Mouse (Mus musculus): ENCODE results near the gene Stox2. TPM values are rescaled to one million over a fixed set of nuclear protein-coding genes. Genes with fewer than 3 reads are reported as not detected.
A peak's percentile ranks its signal among the peaks of the same experiment; 100 is the strongest.

The Stox2 gene
- total RNA-seq, 2 experiments from 2014 or later = 10.0 to 15.0 TPM

DNA sequence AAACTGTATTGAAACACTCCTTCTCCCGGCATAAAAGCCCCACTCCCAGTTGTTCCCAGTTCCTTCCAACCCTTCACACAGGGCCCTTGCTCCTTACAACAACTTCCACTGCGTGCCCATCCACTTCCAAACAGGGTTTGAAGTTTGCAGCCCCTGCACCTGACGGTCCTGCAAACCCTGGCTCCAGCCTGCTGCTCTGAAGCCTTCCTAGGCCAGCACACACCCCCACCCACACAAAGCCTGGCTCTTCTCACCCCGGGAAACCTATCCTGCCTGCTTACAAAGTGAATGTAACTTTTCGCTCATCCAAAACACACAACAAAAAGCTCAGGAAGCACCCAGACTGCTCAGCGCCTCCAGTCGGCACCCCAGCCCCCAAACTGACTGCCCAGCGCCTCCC lies 37.1 kb downstream of the Stox2 start:
- no peak for DNase-seq

DNA sequence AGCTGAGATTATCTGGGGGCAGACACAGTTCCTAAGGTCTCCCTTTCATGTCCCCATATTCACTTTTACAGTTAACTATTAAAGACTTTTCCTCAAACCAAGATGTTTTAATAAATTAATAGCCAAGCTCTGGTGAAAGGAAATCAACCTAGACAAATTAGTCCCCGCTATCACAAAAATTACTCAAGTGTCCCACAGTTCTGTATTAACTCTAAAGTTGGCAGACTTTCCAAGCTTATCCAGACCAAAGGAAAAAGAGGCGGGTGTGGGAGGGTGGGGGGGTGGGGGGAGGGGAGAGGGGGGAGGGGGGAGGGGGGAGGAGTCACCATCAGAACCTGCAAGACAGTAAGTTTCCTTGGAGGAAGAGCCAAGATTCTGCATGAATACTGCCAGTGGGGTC lies 41.3 kb downstream of the Stox2 start:
- no peak for DNase-seq

DNA sequence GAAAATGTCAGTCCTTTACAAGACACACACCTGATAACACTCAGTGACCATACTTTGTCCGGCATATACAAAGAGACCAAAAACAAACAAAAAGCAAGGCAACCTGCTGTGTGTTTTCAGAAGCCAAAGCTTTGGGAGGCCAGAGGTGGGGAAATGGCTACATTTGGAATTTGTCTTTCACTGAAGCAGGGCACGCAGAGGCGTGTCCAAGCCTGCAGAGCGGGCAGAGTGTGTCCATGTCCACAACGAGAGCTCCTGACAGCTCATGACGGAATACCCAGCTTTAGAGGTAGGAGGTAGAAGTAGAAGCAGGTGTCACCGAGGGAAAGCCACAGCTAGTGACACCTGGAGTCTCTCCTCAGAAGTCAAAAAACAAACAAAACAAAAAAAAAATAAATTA lies 53.2 kb downstream of the Stox2 start:
- no peak for DNase-seq

DNA sequence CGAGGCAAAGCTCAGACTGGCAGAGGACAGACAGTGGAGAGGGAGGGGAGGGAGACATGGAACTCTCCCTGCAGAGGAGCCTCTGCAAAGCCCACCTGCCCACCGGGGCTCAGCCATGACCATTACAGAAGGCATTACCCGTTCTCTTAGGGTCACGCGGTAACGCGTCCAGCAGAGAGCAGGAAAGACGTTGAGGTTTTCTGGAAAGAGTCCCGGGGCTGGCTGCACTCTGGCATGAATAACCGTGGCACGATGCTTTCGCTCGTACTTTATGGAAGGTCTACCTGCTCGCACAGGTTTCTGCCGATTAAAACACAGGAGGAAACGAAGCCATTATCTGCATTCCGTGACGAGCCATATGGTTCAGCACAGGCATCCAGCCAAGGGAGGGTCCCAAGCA lies 53.9 kb downstream of the Stox2 start:
- no peak for DNase-seq

DNA sequence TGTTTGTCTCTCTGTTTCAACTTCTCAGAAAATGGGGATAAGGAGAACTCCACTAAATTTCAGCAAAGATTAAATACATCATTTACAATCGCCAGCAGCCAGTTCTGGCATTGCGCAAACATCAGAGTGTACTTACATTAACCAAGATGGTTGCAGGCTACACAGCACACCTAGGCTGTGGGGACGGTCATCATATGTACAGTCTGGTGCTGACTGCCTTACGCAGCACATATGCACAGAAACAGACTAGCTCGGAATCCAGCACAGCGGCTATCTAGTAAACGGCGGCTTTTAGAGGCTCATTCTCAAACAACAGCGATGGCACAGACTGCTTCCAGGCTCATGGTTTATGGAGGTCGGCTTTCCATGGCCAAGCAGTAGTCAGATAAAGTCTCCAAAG lies 54.3 kb downstream of the Stox2 start:
- no peak for DNase-seq

DNA sequence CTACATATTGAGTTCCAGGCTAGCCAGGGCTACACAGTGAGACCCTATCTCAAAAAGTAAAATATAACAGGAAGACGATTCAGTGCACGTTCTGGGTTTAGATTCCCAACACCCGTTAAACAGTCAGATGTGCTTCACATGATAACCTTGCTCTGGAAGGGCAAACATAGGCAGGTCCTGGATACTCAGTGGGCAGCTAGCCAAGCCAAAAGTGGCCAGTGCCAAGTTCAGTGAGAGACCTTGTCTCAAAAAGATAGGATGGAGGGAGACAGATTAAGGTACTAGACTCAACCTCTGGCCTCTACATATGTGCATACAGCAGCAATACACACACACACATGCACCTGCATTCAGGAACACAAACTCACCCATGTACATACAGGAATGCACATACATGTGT lies 56.7 kb downstream of the Stox2 start:
- DNase-seq = no peak

DNA sequence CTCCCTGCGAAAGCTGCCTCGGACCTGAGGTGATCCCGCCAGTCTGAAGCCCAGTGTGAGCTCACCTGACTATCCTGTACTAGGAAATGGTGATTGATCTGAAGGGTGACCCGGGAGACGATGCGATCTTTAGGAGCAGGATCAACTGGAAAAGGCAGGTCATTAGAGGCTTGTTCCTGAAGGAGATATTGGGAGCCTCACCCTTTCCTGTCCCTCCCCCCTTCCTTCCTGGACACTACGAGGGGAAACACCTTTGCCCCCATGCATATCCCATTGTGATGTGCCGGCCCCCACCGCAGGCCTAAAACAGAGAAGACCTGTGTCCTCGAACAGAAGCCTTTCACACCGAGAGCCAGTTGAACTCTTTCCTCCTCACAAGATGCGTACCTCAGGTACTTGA lies 58.0 kb downstream of the Stox2 start:
- no peak for DNase-seq

DNA sequence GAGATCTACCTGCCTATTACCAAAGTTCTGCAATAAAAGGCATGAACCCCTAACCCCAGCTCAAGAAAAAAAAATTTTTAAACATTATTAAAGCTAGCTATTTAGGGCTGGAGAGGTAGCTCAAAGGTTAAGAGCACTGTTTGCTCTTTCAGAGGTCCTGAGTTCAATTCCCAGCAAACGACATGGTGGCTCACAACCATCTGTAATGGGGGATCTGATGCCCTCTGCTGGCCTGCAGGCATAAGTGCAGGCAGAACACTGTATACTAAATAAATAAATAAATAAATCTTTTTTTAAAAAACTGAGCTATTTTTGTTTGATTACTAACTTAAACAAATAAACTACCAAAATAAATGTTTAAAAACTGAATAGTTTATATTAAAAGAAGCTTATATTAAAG lies 60.4 kb downstream of the Stox2 start:
- no peak for DNase-seq

DNA sequence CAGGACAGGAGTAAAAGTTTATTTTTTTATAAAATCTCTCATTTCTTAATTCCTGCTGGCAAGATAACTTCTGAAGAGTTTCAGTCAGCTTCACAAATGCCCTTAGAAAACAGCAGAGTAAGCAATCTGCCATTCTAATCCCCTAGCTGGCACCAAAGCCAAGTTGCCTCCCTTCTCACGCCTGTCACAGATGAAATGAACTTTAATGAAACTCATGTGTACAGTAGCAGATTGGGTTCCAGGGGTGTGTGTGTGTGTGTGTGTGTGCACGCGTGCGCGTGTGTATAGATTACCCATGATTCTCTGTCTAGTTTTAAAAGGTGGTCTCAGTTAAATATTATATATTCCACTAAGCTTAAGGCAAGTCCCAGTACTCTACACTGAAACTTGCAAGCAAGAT lies 62.0 kb downstream of the Stox2 start:
- DNase-seq = no peak

DNA sequence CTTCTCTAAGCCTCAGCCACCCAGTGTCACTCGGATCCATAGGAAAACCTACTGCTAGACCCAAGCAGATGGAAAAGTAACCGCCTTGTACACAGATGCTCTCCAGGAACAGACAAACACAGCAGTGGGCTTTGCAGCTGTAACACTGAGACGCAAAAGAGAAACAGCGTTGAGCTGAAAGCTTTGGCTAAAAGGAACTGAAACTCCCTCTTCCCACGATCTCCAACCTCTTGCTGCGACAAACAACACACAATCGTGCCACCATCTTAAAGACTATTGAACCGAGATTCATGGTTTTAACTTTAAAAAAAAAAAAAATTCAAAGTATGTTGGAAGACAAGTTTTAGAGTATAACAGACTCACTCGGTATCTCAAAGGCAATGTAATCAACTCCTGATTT lies 62.5 kb downstream of the Stox2 start:
- no peak for DNase-seq

DNA sequence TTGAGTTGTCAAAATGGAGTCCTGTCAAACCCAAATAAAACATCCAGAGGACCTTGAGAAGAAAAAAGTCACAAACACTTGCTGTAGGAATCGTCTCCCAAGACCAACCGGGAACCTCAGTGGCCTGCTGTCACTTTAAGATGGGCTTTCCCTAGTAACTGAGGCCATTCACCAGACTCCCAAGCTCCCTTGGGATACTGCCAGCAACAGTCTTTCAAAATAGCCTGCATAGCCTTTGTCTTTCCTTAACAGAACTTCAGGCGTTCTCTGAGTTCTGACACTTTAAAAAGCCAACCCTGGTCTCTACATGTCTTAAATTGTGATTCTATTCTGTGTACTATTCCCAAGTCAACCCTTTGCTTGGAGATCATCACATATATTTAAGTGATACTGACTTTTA lies 64.9 kb downstream of the Stox2 start:
- DNase-seq = no peak

DNA sequence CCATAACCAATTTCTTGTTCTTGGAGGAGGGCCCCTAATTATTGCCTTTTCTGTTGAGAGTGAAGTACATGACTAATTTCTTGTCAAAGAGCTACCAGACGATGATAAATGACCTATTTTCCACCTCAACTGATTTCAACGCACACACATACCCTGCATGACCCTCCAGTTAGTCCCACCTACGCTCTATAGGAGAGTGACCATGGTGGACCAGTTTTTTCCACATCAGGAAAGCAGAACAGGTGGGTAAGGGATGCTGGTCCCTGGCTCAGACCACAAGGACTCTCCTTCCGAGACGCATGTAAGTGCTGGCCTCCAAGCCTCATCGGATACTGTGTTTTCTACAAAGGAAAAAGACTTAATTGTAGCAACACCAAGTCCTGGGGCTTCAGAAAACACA lies 65.4 kb downstream of the Stox2 start:
- DNase-seq = no peak

DNA sequence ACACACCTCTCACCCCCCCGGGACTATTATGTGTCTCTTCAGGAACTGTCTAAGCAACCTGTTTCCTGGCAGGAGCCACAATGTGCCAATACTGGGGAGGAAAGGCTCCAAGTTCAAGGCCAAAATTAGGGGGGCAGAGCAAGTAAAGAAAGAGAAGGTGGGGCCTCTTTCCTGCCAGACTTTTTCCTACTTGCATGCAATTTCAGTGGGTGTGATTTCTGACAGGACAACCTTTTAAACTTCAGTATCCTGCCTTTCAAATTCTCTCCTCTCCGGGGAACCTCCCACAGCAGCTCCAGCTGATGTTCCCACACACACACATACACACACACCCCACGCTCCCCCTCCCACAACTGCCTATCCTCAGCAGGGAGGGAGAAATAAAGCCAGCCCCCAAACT lies 66.1 kb downstream of the Stox2 start:
- DNase-seq = no peak

DNA sequence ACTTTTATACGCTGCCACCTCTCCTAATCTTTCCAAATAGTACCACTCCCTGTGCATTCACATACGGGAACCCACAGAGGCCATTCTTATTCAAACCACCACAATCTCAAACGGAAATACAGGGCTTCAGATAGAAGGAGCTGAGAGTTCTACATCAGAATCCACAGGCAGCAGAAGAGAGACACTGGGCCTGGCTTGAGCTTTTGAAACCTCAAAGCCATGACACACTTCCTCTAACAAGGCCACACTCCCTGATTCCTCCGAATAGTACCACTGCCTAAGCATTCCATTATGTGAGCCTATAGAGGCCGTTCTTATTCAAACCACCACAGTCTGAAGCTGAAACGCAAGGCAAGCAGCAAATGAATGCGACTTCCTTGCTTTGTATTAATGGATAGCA lies 69.5 kb downstream of the Stox2 start:
- DNase-seq = no peak

DNA sequence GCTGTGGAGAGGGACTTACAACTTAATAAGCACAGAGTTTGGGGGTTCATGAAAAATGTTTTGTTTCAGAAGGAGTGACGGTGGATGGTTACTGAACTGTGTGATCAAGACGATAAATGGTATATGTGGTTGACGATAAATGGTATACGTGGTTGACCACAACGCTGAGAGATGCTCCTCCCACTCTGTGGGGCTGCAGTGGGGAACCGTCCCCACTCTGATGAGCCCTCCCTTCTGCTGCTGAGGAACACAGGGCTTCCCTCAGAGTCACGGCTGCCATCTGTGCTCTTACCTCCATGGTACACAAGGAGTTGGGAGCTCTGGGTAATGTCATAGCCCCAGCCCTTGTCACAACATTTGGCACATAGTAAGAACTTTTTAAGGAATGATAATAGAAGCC lies 72.4 kb downstream of the Stox2 start:
- no peak for DNase-seq

DNA sequence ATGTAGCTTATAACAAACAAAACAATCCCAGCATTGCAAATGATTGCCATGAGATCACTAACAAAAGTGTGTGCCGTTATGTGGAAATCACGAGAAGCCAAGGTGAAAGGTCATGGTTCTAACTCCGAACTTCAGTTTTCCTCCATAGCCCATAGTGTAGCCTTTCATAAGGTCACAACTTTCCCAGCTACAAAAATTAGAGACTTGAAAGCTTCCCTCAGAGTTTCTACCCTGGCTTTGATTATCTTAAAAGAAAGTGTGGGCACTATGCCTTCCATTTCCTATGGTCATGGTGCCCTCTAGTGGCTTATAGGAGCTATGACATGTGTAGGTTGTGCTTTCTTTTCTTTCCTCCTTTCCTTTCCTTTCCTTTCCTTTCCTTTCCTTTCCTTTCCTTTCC lies 74.6 kb downstream of the Stox2 start:
- no peak for DNase-seq

DNA sequence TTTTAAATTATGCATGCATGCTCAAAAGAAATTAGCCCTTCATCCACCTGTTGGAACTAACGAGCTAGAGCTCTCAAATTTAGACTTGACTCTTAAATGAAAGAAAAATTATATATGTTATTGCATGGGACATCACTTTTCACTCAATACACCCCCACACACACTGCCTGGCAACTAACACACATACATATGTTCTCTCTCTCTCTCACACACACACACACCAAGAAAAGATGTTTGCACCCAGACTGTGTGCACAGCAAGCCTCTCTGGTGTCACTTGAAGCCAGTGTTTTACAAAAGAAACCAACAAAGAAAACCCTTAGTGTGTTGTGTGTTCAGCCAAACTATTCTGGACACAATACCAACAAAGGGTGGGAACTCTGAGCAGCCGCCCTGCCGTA lies 75.1 kb downstream of the Stox2 start:
- DNase-seq = no peak

DNA sequence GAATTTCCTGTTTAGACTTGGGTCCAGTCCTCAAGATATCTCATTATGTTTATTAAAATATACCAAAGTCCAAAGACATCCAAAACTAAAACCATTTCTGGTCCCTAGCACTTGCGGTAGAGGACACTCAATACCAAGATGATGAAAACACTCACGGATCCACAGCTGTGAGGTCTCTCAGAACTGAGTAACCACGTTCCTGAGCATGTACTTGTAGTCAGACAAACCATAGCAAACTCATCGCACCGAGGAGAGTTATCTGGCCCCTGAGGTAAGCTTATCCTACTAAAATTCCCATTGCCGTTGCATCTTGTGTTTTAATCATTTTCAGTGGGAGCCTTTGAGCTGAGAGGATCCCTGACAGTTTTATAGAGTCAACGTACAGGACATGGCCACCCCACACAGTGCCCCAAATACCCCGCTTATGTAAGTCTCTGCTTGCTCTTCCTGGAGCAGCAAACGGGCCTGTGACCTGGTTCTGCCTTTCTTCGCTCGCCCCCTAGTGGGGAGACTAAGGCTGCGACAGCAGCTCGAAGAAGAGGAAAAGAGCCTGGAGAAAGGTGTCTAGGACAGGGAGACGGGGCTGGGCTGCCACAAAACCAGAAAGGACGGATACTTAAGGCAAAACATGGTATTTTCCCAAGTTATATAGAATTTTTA lies 75.6 kb downstream of the Stox2 start:
- DNase-seq = peak; percentile 86

DNA sequence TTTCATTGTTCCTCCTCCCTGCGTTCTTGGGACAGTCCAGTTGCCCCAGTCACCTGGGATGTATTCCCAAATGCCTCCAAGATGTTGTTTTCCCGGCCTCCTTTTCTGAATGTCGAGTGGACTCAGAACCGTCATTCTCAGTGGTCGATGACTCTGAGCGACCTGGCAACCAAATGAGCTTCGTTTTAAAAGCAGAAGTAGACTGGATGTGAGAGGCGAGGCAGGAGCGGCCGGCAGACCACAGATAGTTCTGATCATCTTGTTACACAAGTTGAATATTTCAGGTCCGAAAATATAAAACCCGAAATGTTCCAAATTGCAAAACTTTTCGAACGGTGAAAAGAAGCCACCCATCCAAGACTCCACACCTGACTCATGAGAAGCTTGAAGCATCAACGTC lies 76.2 kb downstream of the Stox2 start:
- no peak for DNase-seq

DNA sequence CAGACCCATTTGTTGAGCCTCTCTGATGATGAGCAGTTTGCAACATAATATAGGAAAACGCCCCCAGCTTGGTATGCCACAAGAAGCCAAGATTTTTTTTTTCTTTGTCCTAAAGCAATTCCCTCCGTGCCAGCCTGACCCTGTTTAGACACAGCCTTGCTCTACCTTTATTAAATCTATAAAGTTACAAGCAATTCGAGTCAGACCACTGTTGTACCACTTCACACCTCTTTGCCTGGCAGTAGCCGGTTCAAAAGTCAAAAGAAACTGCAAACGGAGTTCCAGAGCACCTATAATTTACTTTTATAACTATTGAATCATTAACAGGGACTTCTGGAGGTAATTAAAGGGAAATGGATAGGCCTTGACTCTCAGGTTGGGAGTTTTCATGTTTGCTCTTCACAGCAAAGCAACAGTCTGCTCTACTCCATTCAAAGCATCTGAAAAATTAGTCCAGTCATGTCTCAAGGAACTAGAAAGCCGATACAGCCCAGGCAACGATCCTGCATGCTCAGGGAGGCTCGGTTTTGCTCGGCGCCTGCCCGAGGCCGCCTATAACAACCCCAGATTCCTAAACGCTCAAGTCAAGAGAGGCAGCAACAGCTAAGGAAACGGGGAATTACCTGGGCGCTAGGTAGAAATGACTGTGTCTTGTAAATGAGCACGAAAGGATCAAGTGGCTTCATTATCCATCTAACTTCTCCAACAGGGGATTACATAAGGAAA lies 77.0 kb downstream of the Stox2 start:
- no peak for DNase-seq

DNA sequence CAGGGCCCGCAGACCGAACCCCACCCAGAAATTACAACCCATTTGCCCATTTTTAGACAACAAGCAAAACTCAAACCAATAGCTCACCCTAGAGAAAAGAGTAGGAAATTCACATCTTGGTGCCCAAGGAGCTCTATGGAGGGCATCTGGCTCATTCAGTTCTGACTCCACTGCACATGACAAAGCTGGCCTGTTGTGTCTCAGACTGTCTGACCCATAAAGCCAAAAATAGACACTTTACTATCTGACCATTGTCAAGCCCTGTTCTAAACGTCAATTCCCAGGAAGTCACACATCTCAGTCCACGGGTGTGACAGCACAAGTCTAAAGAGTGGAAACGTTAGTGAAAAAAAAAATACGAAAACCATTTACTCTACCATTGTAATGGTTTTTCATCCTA lies 79.1 kb downstream of the Stox2 start:
- DNase-seq = no peak

DNA sequence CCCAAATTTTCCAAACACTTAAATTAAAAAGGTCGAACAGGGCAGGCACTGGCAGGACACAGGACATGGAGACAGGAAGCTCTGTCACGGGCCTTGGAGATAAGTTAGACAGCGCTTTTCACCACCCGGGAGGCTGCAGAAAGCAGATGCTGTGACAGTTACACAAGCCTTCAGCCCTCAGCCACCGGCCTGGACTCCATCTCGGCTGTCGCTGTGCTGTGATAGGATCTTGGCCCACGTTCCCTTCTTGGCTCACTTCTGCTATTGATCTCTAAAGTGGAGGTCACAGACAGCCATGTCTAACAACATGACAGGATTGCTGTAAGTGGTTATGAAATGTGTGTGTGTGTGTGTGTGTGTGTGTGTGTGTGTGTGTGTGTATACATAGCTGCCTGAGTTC lies 82.9 kb downstream of the Stox2 start:
- no peak for DNase-seq

DNA sequence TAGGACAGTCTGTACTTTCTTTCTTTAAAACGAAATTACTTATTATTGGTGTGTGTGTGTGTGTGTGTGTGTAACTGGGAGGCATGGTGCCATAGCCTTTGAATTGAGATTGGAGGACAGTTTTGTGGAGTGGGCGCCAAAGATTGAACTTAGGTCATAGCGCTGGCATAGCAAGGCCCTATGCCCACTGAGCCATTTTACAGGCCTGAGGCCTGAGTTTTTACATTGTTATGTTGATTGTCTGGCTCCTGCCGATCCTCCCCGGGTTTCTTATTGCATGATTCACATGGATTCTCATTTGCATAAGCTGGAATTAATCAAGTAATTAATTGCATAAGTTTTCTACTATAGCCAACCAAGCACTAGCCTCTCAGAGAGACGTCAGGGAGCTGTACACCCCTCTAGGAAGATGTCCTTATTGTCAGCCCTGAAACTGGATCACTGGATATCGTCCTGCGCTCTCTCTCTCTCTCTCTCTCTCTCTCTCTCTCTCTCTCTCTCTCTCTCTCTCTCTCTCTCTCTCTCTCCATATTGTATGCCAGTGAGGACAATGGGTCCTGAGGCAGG lies 90.7 kb downstream of the Stox2 start:
- DNase-seq = no peak

DNA sequence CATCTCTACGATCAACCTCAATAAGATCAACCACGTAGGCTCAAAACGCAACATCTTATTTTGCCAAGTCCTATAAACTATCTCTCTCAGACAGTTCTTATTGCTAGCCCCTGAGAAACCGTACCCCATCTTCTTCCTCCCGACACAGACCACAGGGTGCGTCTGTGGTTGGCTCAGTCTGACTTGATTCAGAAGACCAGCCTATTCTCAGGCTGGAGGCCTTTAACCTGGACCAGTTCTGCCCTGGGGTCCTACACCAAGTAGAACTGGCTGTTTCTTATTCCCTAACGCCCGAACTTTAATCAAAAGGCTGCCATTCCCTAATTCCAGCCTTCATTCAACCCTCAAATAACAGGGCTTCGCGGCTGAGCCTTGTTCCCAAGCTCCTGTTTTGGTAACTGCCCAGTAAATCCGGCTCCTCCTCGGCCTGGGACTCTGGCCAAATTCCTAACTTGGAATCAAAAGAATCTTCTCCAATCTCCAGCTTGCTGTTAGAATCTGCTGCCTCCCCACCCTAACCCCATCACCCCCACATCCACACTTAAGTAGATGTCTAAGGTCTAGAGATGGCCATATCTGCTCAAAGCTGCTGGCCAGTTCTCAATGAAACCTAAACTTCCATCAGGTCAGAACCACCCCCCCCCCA lies 91.5 kb downstream of the Stox2 start:
- DNase-seq = peak; percentile 47

Data from gastrocnemius, postnatal 10 days (tissue).